Mouse (Mus musculus): Measurements from ENCODE around the gene 4931429L15Rik.
"Not testable (repeated sequence)": the region's sequence is repeated elsewhere in the genome, so short reads cannot be mapped to it uniquely, and the experiment has no call there.

4931429L15Rik gene

DNA sequence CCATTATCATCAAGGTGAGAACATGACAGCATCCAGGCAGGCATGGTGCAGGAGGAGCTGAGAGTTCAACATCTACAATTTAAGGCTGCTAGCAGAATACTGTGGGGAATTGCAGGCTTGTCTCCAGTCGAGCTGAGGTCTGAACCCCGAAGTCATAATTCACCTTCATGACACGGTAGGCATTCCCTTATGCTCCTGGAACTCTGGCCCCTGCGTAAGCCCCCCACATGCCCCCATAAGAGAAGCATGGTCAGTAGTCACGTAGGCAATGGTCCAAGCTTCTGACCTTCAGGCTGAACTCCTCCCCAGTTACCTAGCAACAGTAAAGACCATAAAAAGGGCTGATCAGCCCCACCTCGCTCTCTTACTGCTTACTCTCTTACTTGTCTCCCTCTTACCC is at the start of gene 4931429L15Rik:
Gene 4931429L15Rik (minus strand): TSS at position 101 of the 400 bp plus-strand sequence.
- DNase-seq (ENCODE audit: low spot score in 2 of 2) = not testable (repeated sequence)

DNA sequence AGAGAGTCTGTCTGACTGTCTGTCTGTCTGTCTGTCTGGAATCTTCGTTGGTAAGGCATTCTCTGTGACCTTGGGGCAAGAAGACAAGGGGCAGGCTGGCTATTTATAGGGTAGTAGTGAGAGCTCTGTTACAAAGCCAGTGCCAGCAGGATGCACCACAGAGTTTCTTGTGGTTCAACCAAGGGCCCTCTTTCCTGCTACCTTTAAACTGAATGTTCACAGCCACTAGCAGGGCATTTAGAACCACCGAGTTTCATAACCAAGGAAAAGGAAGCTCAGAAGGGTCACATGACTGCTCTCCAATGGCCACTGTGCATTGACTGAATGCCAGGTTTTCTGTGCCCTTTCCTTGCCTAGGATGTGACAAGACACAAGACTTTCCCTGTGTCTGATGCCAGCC is 42.7 kb upstream of the 4931429L15Rik start:
- no peak for DNase-seq (ENCODE audit: low spot score in 2 of 2)

DNA sequence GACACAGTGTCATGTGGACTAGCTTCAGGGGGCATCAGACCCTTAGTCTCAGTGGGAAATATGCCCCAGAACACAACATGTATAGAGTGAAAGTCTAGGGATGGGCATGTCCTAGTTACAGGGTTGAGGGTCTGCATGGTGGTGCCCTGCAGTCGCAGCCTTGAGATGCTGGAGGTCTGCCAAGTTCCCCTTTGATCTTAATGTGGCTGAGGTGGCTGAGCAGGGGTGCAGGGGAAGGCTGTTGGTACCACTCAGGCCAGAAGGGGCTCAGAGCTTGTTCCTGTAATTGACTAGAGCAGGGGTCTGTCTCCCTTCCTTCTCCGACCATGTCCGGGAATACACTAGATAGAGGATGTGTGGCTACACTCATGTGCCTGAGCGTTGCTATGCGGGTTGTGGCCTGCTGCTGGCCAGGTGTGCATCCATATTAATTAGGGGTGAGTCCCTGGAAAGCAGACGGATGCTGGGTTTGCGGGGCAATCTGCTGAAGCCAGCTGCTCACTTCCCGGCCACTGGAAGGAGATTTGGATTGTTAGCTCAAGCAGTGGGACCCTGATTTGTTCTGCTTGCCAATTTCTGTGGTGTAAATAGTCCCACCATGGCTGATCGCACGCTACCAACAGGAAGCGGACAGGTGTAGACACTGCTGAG is 41.8 kb upstream of the 4931429L15Rik start:
- no peak for DNase-seq (ENCODE audit: low spot score in 2 of 2)

DNA sequence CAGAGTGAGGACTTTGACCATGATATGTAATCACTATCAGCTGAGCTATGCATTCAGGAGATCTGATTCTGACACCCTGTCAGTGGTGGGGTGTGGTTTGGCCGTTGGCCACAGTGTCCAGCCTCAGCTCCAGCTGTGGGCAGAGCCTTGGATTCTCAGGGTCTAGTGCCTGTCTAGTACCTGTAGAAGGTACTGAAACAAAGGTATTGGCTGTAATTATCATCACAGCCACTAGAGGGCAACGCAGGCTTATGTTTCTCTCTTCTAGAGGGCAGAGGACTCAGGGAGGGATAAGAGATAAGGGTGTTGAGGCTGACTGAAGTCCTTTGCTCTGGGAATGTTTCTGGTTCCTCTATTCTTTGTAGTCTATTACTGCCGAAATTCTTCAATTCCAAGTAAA is 34.2 kb upstream of the 4931429L15Rik start:
- DNase-seq (ENCODE audit: low spot score in 2 of 2) = no peak

GRCm38 (mm10) chr9:46353330-46353724 is 33.5 kb upstream of the 4931429L15Rik start:
- no peak for DNase-seq (ENCODE audit: low spot score in 2 of 2)

- DNase-seq (ENCODE audit: low spot score in 2 of 2) = no peak
Measured at GRCm38 (mm10) chr9:46352651-46353329, 33.0 kb upstream of the 4931429L15Rik start.

- DNase-seq (ENCODE audit: low spot score in 2 of 2) = no peak
Measured at GRCm38 (mm10) chr9:46350451-46350981, 30.7 kb upstream of the 4931429L15Rik start.

DNA sequence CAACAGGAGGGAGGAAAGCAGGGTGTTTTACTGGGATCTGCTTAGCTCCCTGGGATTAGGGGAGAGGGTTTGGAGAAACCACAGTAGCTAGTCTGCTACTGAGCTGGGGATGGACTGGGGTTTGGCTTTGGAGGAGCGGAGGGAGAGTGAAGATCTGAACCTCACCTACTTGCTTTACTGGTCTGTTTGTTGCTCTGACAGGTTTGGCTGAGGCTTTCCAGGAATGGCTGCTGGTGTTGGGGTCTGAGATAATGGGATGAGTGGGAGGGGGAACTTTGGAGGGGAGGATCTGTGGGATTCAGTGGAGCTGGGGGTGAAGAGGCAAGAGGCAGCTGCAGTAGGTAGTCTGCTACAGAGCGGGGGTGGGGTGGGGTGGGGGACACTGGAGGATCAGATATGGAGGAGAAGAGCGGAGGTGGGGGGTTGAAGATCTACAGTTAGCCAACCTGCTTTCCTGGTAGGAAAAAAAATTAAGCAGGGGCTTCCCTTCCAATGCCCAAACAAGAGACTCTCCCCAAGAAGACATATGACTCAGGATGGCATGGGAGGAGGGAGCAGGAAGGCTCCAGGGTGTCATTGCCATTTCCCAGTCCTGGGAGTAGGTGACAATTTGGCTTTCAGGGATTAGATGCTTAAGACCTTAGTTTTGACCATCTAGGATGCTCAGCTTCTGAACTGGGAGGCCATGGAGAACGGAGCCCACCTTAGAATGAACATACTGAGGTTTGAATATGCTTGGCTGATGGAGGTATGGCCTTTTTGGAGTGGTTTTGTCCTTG is 26.3 kb upstream of the 4931429L15Rik start:
- DNase-seq (ENCODE audit: low spot score in 2 of 2) = peak in 1 of 2 experiments; percentile 35

DNA sequence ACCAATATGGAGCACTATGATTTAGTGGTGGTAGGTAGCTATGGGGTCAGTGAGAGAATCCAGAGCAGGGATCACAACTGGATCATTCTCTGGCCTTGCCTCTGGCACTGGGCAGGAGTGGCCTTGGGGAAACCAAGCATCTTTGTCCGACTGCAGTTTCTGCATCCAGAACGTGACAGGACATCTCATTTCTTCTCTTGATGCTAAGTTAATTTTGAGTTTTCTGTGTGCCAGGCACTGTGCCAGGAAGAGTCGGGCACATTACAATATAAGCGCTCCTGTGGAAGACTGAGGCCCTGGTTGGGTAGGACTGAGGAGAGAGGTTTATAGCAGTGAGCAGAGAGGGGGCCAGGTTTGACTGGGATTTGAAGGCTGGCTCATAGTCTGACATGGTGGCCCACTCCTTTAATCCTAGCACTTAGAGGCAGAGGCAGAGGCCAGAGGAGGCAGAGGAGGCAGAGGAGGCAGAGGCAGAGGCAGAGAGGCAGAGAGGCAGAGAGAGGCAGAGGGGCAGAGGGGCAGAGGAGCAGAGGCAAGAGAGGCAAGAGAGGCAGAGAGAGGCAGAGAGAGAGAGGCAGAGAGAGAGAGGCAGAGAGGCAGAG is 19.4 kb upstream of the 4931429L15Rik start:
- DNase-seq (ENCODE audit: low spot score in 2 of 2) = peak in 1 of 2 experiments; percentile 56

- peak in 1 of 2 experiments; percentile 43 for DNase-seq (ENCODE audit: low spot score in 2 of 2)
Measured at GRCm38 (mm10) chr9:46338384-46338783, 18.6 kb upstream of the 4931429L15Rik start.

DNA sequence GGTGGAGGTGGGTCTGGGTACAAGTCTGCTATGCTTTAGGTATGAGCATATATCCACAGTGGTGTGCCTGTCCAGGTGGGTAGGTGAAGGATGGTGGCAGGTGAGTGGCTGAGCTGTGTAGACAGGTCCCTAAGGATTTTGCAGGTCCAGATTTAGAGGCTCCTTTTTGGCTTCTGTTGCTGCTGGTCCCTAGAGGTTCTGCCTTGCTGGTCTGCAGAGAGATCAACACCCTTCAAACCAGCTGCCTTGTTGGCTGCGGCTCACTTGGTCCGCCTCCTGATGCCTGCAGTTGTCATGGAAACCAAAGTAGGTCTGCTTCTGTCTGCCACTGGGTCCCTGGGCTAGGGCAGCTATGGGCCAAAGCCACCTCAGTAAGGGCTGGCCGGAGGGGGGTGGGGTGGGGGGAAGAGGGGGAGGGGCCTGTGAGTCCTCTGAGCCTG is 18.1 kb upstream of the 4931429L15Rik start:
- DNase-seq (ENCODE audit: low spot score in 2 of 2) = peak in 1 of 2 experiments; percentile 30

GRCm38 (mm10) chr9:46337331-46337730 is 17.5 kb upstream of the 4931429L15Rik start:
- DNase-seq (ENCODE audit: low spot score in 2 of 2) = peak in 1 of 2 experiments; percentile 43

DNA sequence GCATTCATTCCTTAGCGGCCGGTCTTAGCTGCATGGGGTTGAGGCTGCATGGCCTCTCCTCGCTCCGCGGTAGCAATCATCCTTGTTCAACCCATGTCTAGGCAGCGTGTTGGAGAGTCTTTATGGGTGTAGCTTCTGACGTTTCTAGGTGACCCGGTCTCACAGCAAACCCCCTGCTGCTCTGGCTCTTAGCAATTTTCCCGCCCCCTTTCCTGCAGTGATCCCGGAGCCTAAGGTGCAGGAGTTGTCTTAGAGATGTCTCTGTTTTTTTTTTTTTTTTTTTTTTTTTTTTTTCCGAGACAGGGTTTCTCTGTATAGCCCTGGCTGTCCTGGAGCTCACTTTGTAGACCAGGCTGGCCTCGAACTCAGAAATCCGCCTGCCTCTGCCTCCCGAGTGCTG is 16.5 kb upstream of the 4931429L15Rik start:
- DNase-seq (ENCODE audit: low spot score in 2 of 2) = peak in 1 of 2 experiments; percentile 29

DNA sequence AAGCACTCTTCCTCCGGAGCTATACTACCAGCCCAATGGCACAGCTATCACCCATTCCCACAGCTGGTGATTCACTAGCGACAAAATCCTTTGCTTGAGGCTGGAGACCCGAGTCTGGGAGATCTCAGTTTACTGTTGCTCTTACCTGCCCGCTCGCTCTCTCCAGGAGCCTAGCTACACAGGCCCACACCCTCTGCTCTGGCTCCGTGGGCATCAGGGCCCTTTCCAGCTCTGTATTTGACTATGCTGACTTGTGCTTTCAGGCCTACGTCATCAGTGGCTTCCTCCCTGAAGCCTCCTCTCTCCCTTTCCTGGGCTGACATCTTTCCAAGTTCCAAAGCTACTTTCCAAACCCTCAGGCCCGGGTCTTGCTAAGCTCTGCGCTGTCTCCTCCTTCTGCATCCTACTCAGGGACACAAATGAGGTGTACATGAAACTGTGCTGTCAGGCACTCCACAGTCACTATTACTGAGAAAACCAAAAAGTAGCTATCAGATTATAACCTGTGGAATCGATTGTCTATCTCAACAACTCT is 15.7 kb upstream of the 4931429L15Rik start:
- peak in 1 of 2 experiments; percentile 54 for DNase-seq (ENCODE audit: low spot score in 2 of 2)

- peak in 1 of 2 experiments; percentile 59 for DNase-seq (ENCODE audit: low spot score in 2 of 2)
Measured at GRCm38 (mm10) chr9:46334471-46335025, 14.8 kb upstream of the 4931429L15Rik start.

DNA sequence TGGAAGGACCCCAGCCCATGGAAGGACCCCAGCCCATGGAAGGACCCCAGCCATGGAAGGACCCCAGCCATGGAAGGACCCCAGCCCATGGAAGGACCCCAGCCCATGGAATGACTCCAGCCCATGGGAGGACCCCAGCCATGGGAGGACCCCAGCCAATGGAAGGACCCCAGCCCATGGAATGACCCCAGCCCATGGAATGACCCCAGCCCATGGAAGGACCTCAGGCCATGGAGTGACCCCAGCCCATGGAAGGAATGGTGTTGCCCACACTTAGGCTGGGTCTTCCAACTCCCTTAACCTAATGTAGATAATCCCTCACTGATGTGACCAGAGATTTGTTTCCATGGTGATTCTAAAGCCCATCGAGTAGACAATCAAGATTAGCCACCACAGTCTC is 11.5 kb upstream of the 4931429L15Rik start:
- DNase-seq (ENCODE audit: low spot score in 2 of 2) = no peak

DNA sequence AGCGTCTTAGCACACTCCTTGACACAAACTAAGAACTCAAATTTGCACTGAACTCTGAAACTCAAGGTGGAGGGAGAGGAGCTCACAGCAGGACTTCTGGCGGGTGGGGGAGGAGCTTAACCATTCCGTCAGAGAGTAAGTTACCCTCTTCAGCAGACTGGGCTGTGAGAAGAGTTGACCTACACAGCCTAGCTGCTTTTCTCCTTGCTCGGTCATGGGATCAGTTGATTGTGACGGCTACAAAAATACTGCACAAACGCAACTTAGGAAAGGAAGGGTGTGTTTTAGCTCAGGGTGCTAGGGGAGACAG is 10.8 kb upstream of the 4931429L15Rik start:
- peak in 1 of 2 experiments; percentile 49 for DNase-seq (ENCODE audit: low spot score in 2 of 2)

GRCm38 (mm10) chr9:46329801-46330585 is 10.2 kb upstream of the 4931429L15Rik start:
- DNase-seq (ENCODE audit: low spot score in 2 of 2) = peak in 1 of 2 experiments; percentile 49

GRCm38 (mm10) chr9:46329250-46329648 is 9.5 kb upstream of the 4931429L15Rik start:
- peak in 1 of 2 experiments; percentile 55 for DNase-seq (ENCODE audit: low spot score in 2 of 2)

DNA sequence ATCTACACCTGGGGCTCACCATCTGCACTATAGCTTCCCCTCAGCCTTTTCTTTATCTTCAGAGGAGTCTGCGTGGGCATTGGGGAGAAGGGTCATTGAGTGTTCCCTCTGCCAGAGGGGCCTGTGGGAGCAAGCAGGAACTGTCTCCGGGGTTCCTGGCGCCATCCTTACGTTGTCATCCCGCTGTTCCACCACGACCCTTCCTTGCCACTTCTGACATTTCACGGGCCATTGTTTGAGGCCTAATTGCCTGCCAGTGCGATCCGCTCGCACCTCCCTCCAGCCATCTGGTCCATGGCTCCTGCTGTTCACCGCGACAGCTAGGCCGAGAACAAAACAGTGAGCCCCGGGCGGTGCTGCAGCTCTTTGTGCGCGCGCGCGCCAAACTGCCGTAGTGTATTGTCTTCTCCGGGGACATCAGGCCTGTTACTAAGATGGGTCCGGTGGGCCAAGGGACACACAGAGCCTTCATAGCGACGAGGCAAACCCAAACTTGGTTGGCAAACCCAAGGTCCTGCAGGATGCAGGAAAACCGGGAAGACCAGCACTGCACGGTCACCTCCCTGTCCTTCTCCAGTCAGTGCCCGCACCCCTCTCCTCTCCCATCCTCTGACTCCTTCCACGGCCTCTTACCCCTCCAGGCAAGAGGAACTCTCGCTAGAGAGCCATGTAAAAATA is 8.9 kb upstream of the 4931429L15Rik start:
- DNase-seq (ENCODE audit: low spot score in 2 of 2) = peak; percentile 26 to 62

Measured in urinary bladder, postnatal 4 days (tissue).